Mouse (Mus musculus) liver, embryonic 13.5 days (tissue): ENCODE data around the gene Ifnl2. TPM values are rescaled to one million over a fixed set of nuclear protein-coding genes. Genes with fewer than 3 reads are reported as not detected.
"Not testable (repeated sequence)": the region's sequence is repeated elsewhere in the genome, so short reads cannot be mapped to it uniquely, and the experiment has no call there.

Experiments used
- ATAC-seq: fragments of 200-750 bp; cut with Nextera tagmentation; 2 replicates; pipeline ENCODE4 v1.8.0; 2017; ENCODE audit warnings: low read depth, mild to moderate bottlenecking, moderate number of reproducible peaks, moderate library complexity
- DNase-seq: peaks from one replicate; pipeline ENCODE4 v3.0.0; 2022
- H3K27ac ChIP-seq: fragments of 300-500 bp; sonication (generic); 2 replicates; pipeline ENCODE4 v1.5.1; 2015; ENCODE audit warnings: moderate library complexity, mild to moderate bottlenecking, inconsistent platforms
- H3K27me3 ChIP-seq: fragments of 300-500 bp; sonication (generic); 2 replicates; pipeline ENCODE4 v1.6.1; 2015; ENCODE audit warnings: mild to moderate bottlenecking, inconsistent platforms
- H3K36me3 ChIP-seq: fragments of 300-500 bp; sonication (generic); 2 replicates; pipeline ENCODE4 v1.6.1; 2015; ENCODE audit warnings: mild to moderate bottlenecking, inconsistent platforms
- H3K4me1 ChIP-seq: fragments of 300-500 bp; sonication (generic); replicated peaks from 2 replicates; pipeline ENCODE4 v1.6.1; 2015; ENCODE audit warnings: inconsistent platforms
- H3K4me2 ChIP-seq: fragments of 300-500 bp; sonication (generic); 2 replicates; pipeline ENCODE4 v1.6.1; 2015; ENCODE audit warnings: inconsistent platforms, mild to moderate bottlenecking, moderate library complexity
- H3K4me3 ChIP-seq: fragments of 300-500 bp; sonication (generic); replicated peaks from 2 replicates; pipeline ENCODE4 v1.5.1; 2015; ENCODE audit warnings: mild to moderate bottlenecking, inconsistent platforms
- H3K9ac ChIP-seq: fragments of 300-500 bp; sonication (generic); 2 replicates; pipeline ENCODE4 v1.6.1; 2015; ENCODE audit warnings: mild to moderate bottlenecking, inconsistent platforms
- H3K9me3 ChIP-seq: fragments of 300-500 bp; sonication (generic); replicated peaks from 2 replicates; pipeline ENCODE4 v1.6.1; 2016; ENCODE audit warnings: inconsistent platforms
- WGBS: fragments of 180-500 bp; shearing (Covaris S2); methylation state at CpG from one replicate; pipeline ENCODE4 v1.1.7; 2015; ENCODE audit not compliant: insufficient replicate concordance; 5-methylcytosine and 5-hydroxymethylcytosine counted together
- polyA plus RNA-seq: library from polyadenylated mRNA; unstranded; fragments of >200 nt; fragmentation: Nextera tagmentation; extraction: Ambion mirVana; gene quantifications from 2 replicates; pipeline ENCODE4 v1.2.1, GENCODE M21; 2015

Ifnl2 gene
- polyA plus RNA-seq, 1 experiment from 2014 or later: not detected

DNA sequence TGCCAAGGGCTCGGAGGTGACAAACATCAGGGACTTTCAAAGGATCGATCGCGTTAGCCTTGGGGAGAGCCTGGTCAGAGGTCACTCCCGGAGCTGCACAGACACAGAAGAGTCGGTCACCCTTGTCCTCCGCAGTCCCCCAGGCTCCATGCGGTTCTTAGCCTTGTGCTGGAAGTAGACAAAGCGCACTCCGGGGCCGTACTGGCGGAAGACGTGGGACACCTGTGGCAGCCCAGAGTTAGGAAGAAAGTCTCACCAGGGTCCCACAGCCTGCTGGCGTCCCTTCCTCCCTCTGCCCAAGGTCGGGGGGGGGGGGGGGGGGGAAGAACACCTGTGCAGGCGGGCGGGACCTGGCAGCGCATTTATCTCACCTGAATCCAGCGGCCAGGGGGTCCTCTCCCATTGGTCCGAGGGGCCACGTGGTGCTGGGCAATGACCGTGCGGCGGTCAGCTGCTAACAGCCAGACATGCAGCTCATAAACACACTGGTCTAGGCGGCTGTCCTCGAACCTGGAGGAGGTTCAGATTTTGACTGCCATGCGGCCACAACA lies 33.9 kb upstream of the Ifnl2 start:
- H3K36me3 ChIP-seq: no peaks in the 10 kb centered on the region
- H3K4me3 ChIP-seq: 0 out of 2 replicates have a peak overlapping the region, but pooled peaks have one; percentile 10
- H3K27ac ChIP-seq: no peak overlapping the region
- peak overlapping the region; percentile 41 for H3K4me2 ChIP-seq
- H3K27me3 ChIP-seq: peaks cover 52% of the 10 kb centered on the region
- H3K9me3 ChIP-seq: no peaks in the 10 kb centered on the region
- no peak overlapping the region for H3K9ac ChIP-seq
- H3K4me1 ChIP-seq: peaks cover 6% of the 10 kb centered on the region
- WGBS: 20% methylated on average over 25 of the region's 27 CpGs
- ATAC-seq (0 out of 2 replicates have a peak, but pooled peaks have one; percentile 22), DNase-seq (no peak)

DNA sequence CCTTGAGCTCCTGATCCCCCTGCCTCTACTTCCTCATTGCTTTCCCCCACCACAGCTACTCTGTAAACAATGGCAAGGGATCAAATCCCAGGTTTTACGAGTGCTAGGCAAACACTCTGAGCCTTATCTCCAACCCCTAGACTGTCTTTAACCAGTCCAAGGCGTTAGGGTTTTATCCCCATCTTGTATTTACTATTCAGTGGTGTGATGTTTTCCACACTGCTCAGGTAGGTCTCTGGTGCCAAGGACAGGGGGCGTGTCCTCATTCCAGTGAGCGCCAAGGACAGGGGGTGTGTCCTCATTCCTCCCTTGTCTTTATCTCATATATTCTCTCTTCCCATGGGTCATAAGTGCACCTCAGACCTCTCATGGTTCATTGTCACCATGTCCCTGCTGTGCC lies 30.3 kb upstream of the Ifnl2 start, which contains the start of gene Sycn:
Gene Sycn (plus strand): TSS at position 360 of the 400 bp plus-strand sequence.
- ATAC-seq (no peak), DNase-seq (no peak)
- Histone ChIP-seq H3K36me3 (no peaks in the 10 kb centered on the region), H3K9me3 (no peaks in the 10 kb centered on the region), H3K27me3 (peaks cover 23% of the 10 kb centered on the region), H3K4me1 (no peaks in the 10 kb centered on the region), H3K27ac (no peak within 1 kb of the TSS), H3K4me2 (no peak within 1 kb of the TSS), H3K4me3 (no peak within 1 kb of the TSS), H3K9ac (no peak within 1 kb of the TSS)
- 51% methylated on average over 4 of the region's 4 CpGs for WGBS

DNA sequence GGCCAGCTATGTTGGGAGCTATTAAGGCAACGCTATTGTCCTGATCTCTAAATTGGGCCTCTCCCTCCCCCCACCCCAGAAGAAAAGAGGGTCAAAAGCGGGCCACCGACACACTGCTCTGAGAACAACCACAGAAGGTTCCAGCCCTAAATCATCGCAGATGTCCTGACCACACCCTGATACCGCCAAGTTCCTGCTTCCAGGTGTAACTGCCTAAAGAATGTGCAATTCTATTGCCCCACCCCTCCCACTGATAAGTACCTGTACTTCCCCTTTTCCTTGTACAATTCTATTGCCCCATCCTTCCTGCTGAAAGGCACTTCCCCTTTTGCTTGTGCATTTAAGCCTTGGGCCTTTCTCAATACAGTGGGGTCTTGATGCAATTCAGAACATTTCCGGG lies 28.6 kb upstream of the Ifnl2 start:
- not testable (repeated sequence) for DNase-seq, H3K4me3 ChIP-seq, H3K27me3 ChIP-seq, H3K4me2 ChIP-seq, H3K4me1 ChIP-seq, H3K36me3 ChIP-seq, H3K9me3 ChIP-seq, ATAC-seq, H3K9ac ChIP-seq, H3K27ac ChIP-seq
- 65% methylated on average over 6 of the region's 6 CpGs for WGBS

DNA sequence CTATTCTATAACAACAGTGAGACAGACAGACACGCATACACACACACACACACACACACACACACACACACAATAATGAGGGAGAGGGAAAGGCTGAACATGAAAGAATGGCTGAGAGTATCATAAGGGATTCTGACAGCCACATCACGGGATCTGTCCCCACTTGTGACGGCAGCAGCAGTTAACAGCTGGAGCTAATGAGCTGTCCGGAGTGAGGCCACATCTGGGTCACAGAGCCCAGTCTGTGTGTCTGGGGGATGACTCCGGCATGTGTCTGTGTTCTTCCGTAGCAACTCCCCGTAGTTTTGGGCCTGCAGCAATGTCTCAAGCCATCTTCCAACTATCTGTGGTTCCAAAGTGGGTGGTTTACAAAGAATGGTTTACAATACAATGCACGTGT lies 21.8 kb upstream of the Ifnl2 start:
- Histone ChIP-seq H3K9me3 (no peaks in the 10 kb centered on the region), H3K4me3 (no peak overlapping the region), H3K4me1 (peaks cover 9% of the 10 kb centered on the region; the same call in 1 of the 2 replicates), H3K27ac (no peak overlapping the region), H3K36me3 (no peaks in the 10 kb centered on the region), H3K9ac (no peak overlapping the region), H3K4me2 (no peak overlapping the region), H3K27me3 (no peaks in the 10 kb centered on the region)
- WGBS: 75% methylated on average over 8 of the region's 8 CpGs
- no peak for DNase-seq
- ATAC-seq: no peak

GRCm38 (mm10) chr7:28527922-28528719 lies 17.9 kb upstream of the Ifnl2 start:
- Histone ChIP-seq H3K36me3 (no peaks in the 10 kb centered on the region), H3K9me3 (no peaks in the 10 kb centered on the region), H3K4me1 (peaks cover 9% of the 10 kb centered on the region; the same call in 1 of the 2 replicates), H3K27me3 (no peaks in the 10 kb centered on the region), H3K4me3 (no peak overlapping the region), H3K27ac (no peak overlapping the region), H3K4me2 (peak overlapping the region; percentile 0; the same call in 1 of the 2 replicates), H3K9ac (no peak overlapping the region)
- WGBS: 4% methylated on average over 19 of the region's 19 CpGs
- DNase-seq (peak; percentile 60), ATAC-seq (peak; percentile 60; the same call in 1 of the 2 replicates)

DNA sequence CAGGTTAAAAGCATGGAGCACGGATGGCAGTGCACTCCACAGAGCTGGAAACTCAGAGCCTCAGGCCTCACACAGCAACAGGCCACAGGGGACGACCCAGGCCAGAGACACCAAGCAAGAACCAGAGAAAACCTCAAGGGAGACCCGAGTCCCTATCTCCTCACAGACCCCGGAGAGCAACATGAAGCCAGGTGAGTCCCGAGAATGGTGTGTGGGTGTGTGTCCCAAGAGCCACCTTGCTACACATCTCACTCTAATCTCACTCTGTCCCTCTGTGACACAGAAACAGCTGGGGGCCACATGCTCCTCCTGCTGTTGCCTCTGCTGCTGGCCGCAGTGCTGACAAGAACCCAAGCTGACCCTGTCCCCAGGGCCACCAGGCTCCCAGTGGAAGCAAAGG lies 12.3 kb upstream of the Ifnl2 start, which contains the start of gene Ifnl3:
Gene Ifnl3 (plus strand): TSS at position 301 of the 400 bp plus-strand sequence.
- not testable (repeated sequence) for H3K9ac ChIP-seq, H3K9me3 ChIP-seq, H3K4me1 ChIP-seq, H3K4me2 ChIP-seq, H3K36me3 ChIP-seq, DNase-seq, H3K4me3 ChIP-seq, ATAC-seq, H3K27ac ChIP-seq, H3K27me3 ChIP-seq
- WGBS: 55% methylated on average over 5 of the region's 6 CpGs

DNA sequence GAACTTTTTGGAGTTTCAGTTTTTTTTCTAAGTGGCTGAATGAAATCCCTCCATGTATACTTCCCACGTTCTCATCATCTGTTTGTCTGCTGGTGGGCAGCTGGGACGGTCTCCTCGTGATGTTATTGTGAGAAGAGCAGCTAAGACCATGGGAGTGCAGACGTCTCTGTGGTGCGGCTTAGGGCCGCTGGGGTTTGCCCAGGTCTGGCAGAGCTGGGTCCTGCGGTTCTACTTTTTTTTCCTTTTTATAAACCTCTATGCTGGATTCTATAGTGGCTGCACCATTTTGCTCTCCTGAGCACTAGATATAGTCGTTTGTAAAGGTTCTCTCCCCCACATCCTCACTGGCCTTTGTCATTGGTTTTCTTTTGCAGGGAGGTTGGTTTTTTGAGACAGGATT lies 1.2 kb upstream of the Ifnl2 start:
- no peaks in the 10 kb centered on the region for H3K9me3 ChIP-seq
- no peak for DNase-seq
- 58% methylated on average over 8 of the region's 8 CpGs for WGBS
- H3K9ac ChIP-seq: no peak overlapping the region
- no peaks in the 10 kb centered on the region for H3K36me3 ChIP-seq
- no peaks in the 10 kb centered on the region for H3K27me3 ChIP-seq
- no peak overlapping the region for H3K27ac ChIP-seq
- H3K4me3 ChIP-seq: no peak overlapping the region
- ATAC-seq: no peak
- no peak overlapping the region for H3K4me2 ChIP-seq
- no peaks in the 10 kb centered on the region for H3K4me1 ChIP-seq

GRCm38 (mm10) chr7:28509121-28509520 lies 1.1 kb downstream of the Ifnl2 start:
- not testable (repeated sequence) for DNase-seq, H3K9ac ChIP-seq, H3K27me3 ChIP-seq, H3K36me3 ChIP-seq, H3K4me2 ChIP-seq, H3K4me1 ChIP-seq, ATAC-seq, H3K4me3 ChIP-seq, H3K9me3 ChIP-seq, H3K27ac ChIP-seq
- 31% methylated on average over 2 of the region's 2 CpGs for WGBS

DNA sequence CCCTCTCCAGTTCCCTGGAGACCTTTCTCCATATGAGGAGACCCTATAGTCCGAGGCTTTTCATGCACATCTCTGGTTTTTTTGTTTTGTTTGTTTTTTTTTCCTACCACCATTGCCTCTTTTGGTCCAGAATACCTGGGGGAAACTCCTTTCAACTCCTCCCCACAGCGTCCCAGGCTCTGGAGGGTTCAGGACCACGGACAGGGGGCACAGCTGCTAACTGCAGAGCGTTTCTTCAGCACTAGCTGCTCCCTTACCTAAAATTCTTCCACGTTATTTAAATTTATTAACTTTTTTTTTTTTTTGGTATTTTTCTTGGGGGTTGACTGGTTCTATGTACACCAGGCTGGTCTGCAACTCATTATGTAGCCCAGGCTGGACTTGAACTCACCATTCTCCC lies 4.7 kb downstream of the Ifnl2 start:
- DNase-seq (no peak), ATAC-seq (no peak)
- 6% methylated on average over 5 of the region's 5 CpGs for WGBS
- H3K27ac ChIP-seq: no peak overlapping the region
- H3K4me1 ChIP-seq: no peaks in the 10 kb centered on the region
- no peak overlapping the region for H3K4me3 ChIP-seq
- no peak overlapping the region for H3K9ac ChIP-seq
- H3K9me3 ChIP-seq: no peaks in the 10 kb centered on the region
- H3K36me3 ChIP-seq: no peaks in the 10 kb centered on the region
- H3K27me3 ChIP-seq: no peaks in the 10 kb centered on the region
- H3K4me2 ChIP-seq: no peak overlapping the region

GRCm38 (mm10) chr7:28495426-28495825 lies 14.8 kb downstream of the Ifnl2 start:
- H3K27ac ChIP-seq: no peak overlapping the region
- H3K9ac ChIP-seq: no peak overlapping the region
- 63% methylated on average over 11 of the region's 11 CpGs for WGBS
- H3K36me3 ChIP-seq: no peaks in the 10 kb centered on the region
- no peak overlapping the region for H3K4me2 ChIP-seq
- no peak overlapping the region for H3K4me3 ChIP-seq
- no peaks in the 10 kb centered on the region for H3K9me3 ChIP-seq
- H3K27me3 ChIP-seq: no peaks in the 10 kb centered on the region
- H3K4me1 ChIP-seq: peaks cover 4% of the 10 kb centered on the region; the same call in 1 of the 2 replicates
- DNase-seq (no peak), ATAC-seq (no peak)

GRCm38 (mm10) chr7:28492310-28492709 lies 17.9 kb downstream of the Ifnl2 start:
- Histone ChIP-seq H3K4me3 (no peak overlapping the region), H3K4me2 (no peak overlapping the region), H3K27me3 (peaks cover 9% of the 10 kb centered on the region), H3K27ac (no peak overlapping the region), H3K36me3 (no peaks in the 10 kb centered on the region), H3K4me1 (peaks cover 10% of the 10 kb centered on the region), H3K9ac (no peak overlapping the region), H3K9me3 (no peaks in the 10 kb centered on the region)
- ATAC-seq (no peak), DNase-seq (no peak)
- WGBS: 77% methylated on average over 8 of the region's 8 CpGs
